Mouse (Mus musculus) testis, adult 2 months (tissue): Measurements from ENCODE around the gene Fndc3a. TPM values are rescaled to one million over a fixed set of nuclear protein-coding genes. Genes with fewer than 3 reads are reported as not detected.

Experiments
- H3K27ac ChIP-seq: fragments of 200-500 bp; 2 replicates; pipeline ENCODE4 v1.5.1; 2012; ENCODE audit warnings: low read depth, low read length; ENCODE audit not compliant: control insufficient read depth, insufficient read depth
- H3K27me3 ChIP-seq: fragments of 200-500 bp; 2 replicates; pipeline ENCODE4 v1.6.1; 2012; ENCODE audit warnings: mild to moderate bottlenecking, low read length, moderate library complexity; ENCODE audit not compliant: control insufficient read depth, insufficient read depth
- H3K36me3 ChIP-seq: fragments of 200-500 bp; 2 replicates; pipeline ENCODE4 v1.6.1; 2012; ENCODE audit warnings: mild to moderate bottlenecking, low read length; ENCODE audit not compliant: control insufficient read depth, insufficient read depth
- H3K4me1 ChIP-seq: fragments of 200-500 bp; 2 replicates; pipeline ENCODE4 v1.6.1; 2012; ENCODE audit warnings: low read length; ENCODE audit not compliant: control insufficient read depth, insufficient read depth
- H3K4me3 ChIP-seq: fragments of 200-500 bp; 2 replicates; pipeline ENCODE4 v1.5.1; 2012; ENCODE audit warnings: low read depth, mild to moderate bottlenecking, low read length, moderate library complexity, mixed read lengths; ENCODE audit not compliant: control insufficient read depth
- CTCF ChIP-seq: fragments of 200-500 bp; IDR thresholded peaks from 2 replicates; pipeline ENCODE4 v1.5.1; 2012; ENCODE audit warnings: low read depth, mild to moderate bottlenecking, inconsistent platforms, low read length, moderate library complexity; ENCODE audit not compliant: control insufficient read depth, insufficient read depth, insufficient replicate concordance
- POLR2A ChIP-seq: fragments of 200-500 bp; IDR thresholded peaks from 2 replicates; pipeline ENCODE4 v1.6.1; 2012; ENCODE audit warnings: low read depth, mild to moderate bottlenecking, inconsistent platforms, low read length, moderate library complexity; ENCODE audit not compliant: control insufficient read depth
- polyA plus RNA-seq: library from polyadenylated mRNA; depleted of rRNA; stranded (reverse); fragments of >200 nt; gene quantifications from 2 replicates; pipeline ENCODE4 v1.2.3, GENCODE M21; 2012

Gene Fndc3a
- polyA plus RNA-seq, 1 experiment: 95.2 TPM

GRCm38 (mm10) chr14:72671911-72672310 is 37.9 kb downstream of the Fndc3a start:
- no peaks in the 10 kb centered on the region for H3K36me3 ChIP-seq
- no peaks in the 10 kb centered on the region for H3K4me1 ChIP-seq
- TF ChIP-seq POLR2A (no peak), CTCF (no peak)
- H3K4me3 ChIP-seq: no peak overlapping the region
- H3K27me3 ChIP-seq: no peaks in the 10 kb centered on the region
- no peak overlapping the region for H3K27ac ChIP-seq

DNA sequence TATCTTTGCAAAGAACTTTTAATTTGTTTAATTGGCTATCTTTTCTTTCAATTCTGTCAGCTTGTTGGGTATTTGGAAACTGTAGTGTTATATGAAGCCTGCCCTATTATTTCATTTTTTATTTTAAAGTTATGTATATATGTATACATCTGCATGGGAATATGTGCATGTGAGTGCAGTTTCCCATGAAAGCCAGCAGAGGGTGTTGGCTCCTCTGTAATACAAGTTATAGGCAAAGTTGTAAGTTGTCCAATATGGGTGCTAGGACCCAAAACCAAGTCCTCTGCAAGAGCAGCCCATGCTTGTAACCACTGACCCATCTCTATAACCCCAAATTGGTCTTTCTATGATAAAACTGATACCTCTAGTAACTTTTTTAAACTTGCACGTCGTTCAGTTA is 38.8 kb downstream of the Fndc3a start:
- no peak for TF ChIP-seq CTCF
- no peak for TF ChIP-seq POLR2A
- no peaks in the 10 kb centered on the region for H3K36me3 ChIP-seq
- H3K4me1 ChIP-seq: no peaks in the 10 kb centered on the region
- no peaks in the 10 kb centered on the region for H3K27me3 ChIP-seq
- no peak overlapping the region for H3K27ac ChIP-seq
- no peak overlapping the region for H3K4me3 ChIP-seq

DNA sequence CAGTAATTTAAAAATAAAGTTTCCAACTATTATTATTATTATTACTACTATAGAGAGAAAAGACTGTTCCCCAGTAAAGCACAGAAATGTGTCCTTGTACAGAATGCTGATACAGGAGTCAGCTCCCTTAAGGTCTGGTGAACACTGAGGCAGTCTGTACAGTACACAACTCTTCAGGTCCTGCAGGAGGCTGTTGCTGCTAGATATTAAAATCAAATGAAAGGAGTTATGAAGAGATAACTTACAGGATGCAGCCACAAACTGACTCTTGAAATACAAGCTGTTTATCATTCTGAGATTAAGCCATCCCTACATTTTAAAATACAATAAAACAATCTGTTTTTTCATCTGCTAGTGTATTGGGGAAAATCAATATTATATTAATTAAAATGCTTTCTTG is 60.5 kb downstream of the Fndc3a start:
- no peak for TF ChIP-seq POLR2A
- no peak for TF ChIP-seq CTCF
- H3K4me3 ChIP-seq: no peak overlapping the region
- no peaks in the 10 kb centered on the region for H3K36me3 ChIP-seq
- no peaks in the 10 kb centered on the region for H3K27me3 ChIP-seq
- H3K27ac ChIP-seq: no peak overlapping the region
- H3K4me1 ChIP-seq: no peaks in the 10 kb centered on the region

- no peaks in the 10 kb centered on the region; the same call in 1 of the 2 replicates for H3K36me3 ChIP-seq
- no peak for TF ChIP-seq CTCF
- no peak for TF ChIP-seq POLR2A
- H3K4me3 ChIP-seq: no peak overlapping the region
Observed at GRCm38 (mm10) chr14:72645512-72645911, 64.3 kb downstream of the Fndc3a start.

DNA sequence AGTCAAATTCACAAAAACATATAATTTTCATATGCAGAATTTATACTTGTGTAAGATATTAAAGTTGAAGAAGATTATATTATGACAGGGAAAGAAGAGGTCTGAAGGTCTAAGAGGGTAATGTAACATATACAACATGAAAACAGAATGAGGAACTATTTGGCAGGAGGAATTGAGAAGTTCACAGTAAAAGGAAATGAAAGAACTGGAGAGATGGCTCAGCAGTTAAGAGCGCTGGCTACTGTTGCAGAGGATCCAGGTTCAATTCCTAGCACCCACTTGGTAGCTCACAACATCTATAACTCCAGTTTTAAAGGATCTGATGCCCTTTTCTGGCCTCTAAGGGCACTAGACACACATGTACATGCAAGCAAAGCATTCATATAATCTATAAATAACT is 65.2 kb downstream of the Fndc3a start:
- no peaks in the 10 kb centered on the region for H3K4me1 ChIP-seq
- H3K27ac ChIP-seq: no peak overlapping the region
- TF ChIP-seq CTCF (no peak), POLR2A (no peak)
- H3K4me3 ChIP-seq: no peak overlapping the region
- H3K27me3 ChIP-seq: no peaks in the 10 kb centered on the region
- no peaks in the 10 kb centered on the region; the same call in 1 of the 2 replicates for H3K36me3 ChIP-seq

More at GRCm38 (mm10) chr14:72645512-72645911, 64.3 kb downstream of the Fndc3a start:
- Histone ChIP-seq H3K27ac (no peak overlapping the region), H3K27me3 (no peaks in the 10 kb centered on the region), H3K4me1 (no peaks in the 10 kb centered on the region)

DNA sequence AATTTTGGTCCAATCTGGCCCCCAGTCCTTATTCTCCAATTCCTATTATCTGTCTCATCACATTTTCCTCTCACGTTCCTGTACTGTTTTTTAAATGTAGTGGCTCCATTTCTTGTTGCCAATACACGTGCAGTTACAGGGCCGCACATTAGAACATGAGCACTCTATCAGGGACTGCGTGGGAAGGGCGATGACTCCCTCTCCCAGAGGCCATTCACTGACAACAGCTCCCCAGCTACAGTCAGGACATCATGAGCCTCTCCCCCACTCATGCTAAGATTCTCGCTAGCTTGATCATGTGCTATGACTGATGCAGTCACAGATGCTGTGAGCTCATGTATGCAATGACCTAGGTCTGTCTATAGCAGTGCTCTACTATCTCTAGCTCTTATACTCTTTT is 71.3 kb downstream of the Fndc3a start:
- no peak overlapping the region for H3K27ac ChIP-seq
- no peak overlapping the region for H3K4me3 ChIP-seq
- TF ChIP-seq POLR2A: no peak
- TF ChIP-seq CTCF: no peak
- H3K27me3 ChIP-seq: no peaks in the 10 kb centered on the region
- H3K36me3 ChIP-seq: peaks cover 1% of the 10 kb centered on the region
- no peaks in the 10 kb centered on the region for H3K4me1 ChIP-seq

DNA sequence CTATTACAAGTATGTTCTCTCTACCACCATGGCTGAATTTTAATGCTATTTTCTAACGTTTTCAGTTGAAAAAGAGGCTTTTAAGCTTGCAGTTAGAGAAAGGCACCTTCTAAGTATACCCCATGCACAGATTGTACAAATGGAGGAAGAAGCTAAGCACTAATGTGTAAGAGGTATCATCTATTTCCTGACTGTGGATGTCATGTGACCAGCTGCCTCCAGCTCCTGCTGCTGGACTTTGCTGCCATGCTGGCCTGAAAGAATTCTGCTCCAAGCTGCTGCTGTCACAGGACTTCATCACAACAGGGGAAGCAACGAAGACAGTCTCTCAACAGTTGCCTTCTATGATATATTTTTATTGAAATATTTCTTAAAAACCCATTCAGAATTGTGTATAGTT is 76.2 kb downstream of the Fndc3a start:
- TF ChIP-seq CTCF (no peak), POLR2A (no peak)
- peak overlapping the region; percentile 50 for H3K4me3 ChIP-seq
- H3K36me3 ChIP-seq: peaks cover 1% of the 10 kb centered on the region; the same call in 1 of the 2 replicates
- no peaks in the 10 kb centered on the region for H3K4me1 ChIP-seq
- H3K27me3 ChIP-seq: no peaks in the 10 kb centered on the region
- no peak overlapping the region for H3K27ac ChIP-seq

- no peaks in the 10 kb centered on the region for H3K4me1 ChIP-seq
- H3K4me3 ChIP-seq: no peak overlapping the region
- no peak for TF ChIP-seq CTCF
- TF ChIP-seq POLR2A: no peak
- H3K27ac ChIP-seq: no peak overlapping the region
- no peaks in the 10 kb centered on the region for H3K27me3 ChIP-seq
- no peaks in the 10 kb centered on the region for H3K36me3 ChIP-seq
Observed at GRCm38 (mm10) chr14:72625411-72625810, 84.4 kb downstream of the Fndc3a start.
